Mouse (Mus musculus): ENCODE results near the gene Foxi2. TPM values are rescaled to one million over a fixed set of nuclear protein-coding genes. Genes with fewer than 3 reads are reported as not detected.

Foxi2 gene
- total and polyA plus RNA-seq, 3 experiments = not detected

- DNase-seq = no peak
- H3K27me3 ChIP-seq (ENCODE audit: control insufficient read depth, insufficient read depth, low read length) = no peaks in the 10 kb centered on the region
- no peaks in the 10 kb centered on the region for H3K36me3 ChIP-seq (ENCODE audit: control insufficient read depth, insufficient read depth, low read length)
- no peak overlapping the region for H3K9ac ChIP-seq (ENCODE audit: low read depth, low read length)
- intact Hi-C loops (cut with DNase I) = no loop called here
- no peak for TF ChIP-seq EP300 (IDR thresholded peaks at IDR 0.05; ENCODE audit: insufficient read depth, low read depth, low read length)
- no peak for TF ChIP-seq CTCF (IDR thresholded peaks at IDR 0.05)
- no peak for TF ChIP-seq POLR2A (IDR thresholded peaks at IDR 0.05; ENCODE audit: insufficient read depth, low read depth, low read length)
- no peaks in the 10 kb centered on the region for H3K79me2 ChIP-seq (replicated peaks; ENCODE audit: control insufficient read depth, insufficient read depth, low read length)
- WGBS = 79% methylated on average over 3 of the region's 3 CpGs
- H3K4me1 ChIP-seq (ENCODE audit: control insufficient read depth, insufficient read depth, low read length) = no peaks in the 10 kb centered on the region
- no peak overlapping the region for H3K27ac ChIP-seq
- H3K4me3 ChIP-seq = no peak overlapping the region
Observed at GRCm38 (mm10) chr7:135451340-135451739, 41.2 kb downstream of the Foxi2 start.

- Histone ChIP-seq H3K27ac (no peak overlapping the region), H3K4me1 (ENCODE audit: control insufficient read depth, insufficient read depth, low read length) (no peaks in the 10 kb centered on the region), H3K27me3 (ENCODE audit: control insufficient read depth, insufficient read depth, low read length) (no peaks in the 10 kb centered on the region), H3K4me3 (no peak overlapping the region), H3K9ac (ENCODE audit: low read depth, low read length) (no peak overlapping the region), H3K79me2 (replicated peaks; ENCODE audit: control insufficient read depth, insufficient read depth, low read length) (no peaks in the 10 kb centered on the region), H3K36me3 (ENCODE audit: control insufficient read depth, insufficient read depth, low read length) (no peaks in the 10 kb centered on the region)
- no peak for DNase-seq
- TF ChIP-seq EP300 (IDR thresholded peaks at IDR 0.05; ENCODE audit: insufficient read depth, low read depth, low read length) (no peak), POLR2A (IDR thresholded peaks at IDR 0.05; ENCODE audit: insufficient read depth, low read depth, low read length) (no peak), CTCF (IDR thresholded peaks at IDR 0.05) (no peak)
- intact Hi-C loops (cut with DNase I) = no loop called here
- 42% methylated on average over 1 of the region's 1 CpGs for WGBS
Observed at GRCm38 (mm10) chr7:135452366-135452765, 42.3 kb downstream of the Foxi2 start.

- Histone ChIP-seq H3K36me3 (ENCODE audit: control insufficient read depth, insufficient read depth, low read length) (no peaks in the 10 kb centered on the region), H3K79me2 (replicated peaks; ENCODE audit: control insufficient read depth, insufficient read depth, low read length) (no peaks in the 10 kb centered on the region), H3K27ac (no peak overlapping the region), H3K4me1 (ENCODE audit: control insufficient read depth, insufficient read depth, low read length) (no peaks in the 10 kb centered on the region), H3K9ac (ENCODE audit: low read depth, low read length) (no peak overlapping the region), H3K4me3 (no peak overlapping the region), H3K27me3 (ENCODE audit: control insufficient read depth, insufficient read depth, low read length) (0 out of 2 replicates have a peak, but pooled peaks cover 2% of the 10 kb centered on the region)
- 30% methylated on average over 3 of the region's 3 CpGs for WGBS
- TF ChIP-seq EP300 (IDR thresholded peaks at IDR 0.05; ENCODE audit: insufficient read depth, low read depth, low read length) = no peak
- TF ChIP-seq CTCF (IDR thresholded peaks at IDR 0.05) = no peak
- intact Hi-C loops (cut with DNase I) = no loop called here
- DNase-seq = no peak
Observed at GRCm38 (mm10) chr7:135453690-135454089, 43.6 kb downstream of the Foxi2 start.

Other genes with a start within 250 kb of the Foxi2 start
- not detected for gene Nps, start 151.6 kb upstream of the Foxi2 start, total RNA-seq (2021)
- not detected in 2 replicates for gene Nps, start 151.6 kb upstream of the Foxi2 start, polyA plus RNA-seq (2012; rRNA removed)
- gene Clrn3, start 118.3 kb downstream of the Foxi2 start, total RNA-seq (2021) = not detected
- gene Clrn3, start 118.3 kb downstream of the Foxi2 start, polyA plus RNA-seq (2012; rRNA removed) = not detected in 2 replicates
- 1 to 10 TPM; 2.8 to 3.1 TPM for gene Ptpre, start 127.2 kb downstream of the Foxi2 start, total RNA-seq (2021)
- gene Ptpre, start 127.2 kb downstream of the Foxi2 start, polyA plus RNA-seq (2012; rRNA removed) = 3.6 and 4.1 TPM in 2 replicates